Mouse (Mus musculus) embryo, embryonic 9.5 days (tissue): Measurements from ENCODE around the gene Slc7a11.

Source experiments
- DNase-seq: peaks from one replicate; pipeline ENCODE4 v3.0.0-alpha.2; 2017; ENCODE audit errors: extremely low spot score

Slc7a11 gene

DNA sequence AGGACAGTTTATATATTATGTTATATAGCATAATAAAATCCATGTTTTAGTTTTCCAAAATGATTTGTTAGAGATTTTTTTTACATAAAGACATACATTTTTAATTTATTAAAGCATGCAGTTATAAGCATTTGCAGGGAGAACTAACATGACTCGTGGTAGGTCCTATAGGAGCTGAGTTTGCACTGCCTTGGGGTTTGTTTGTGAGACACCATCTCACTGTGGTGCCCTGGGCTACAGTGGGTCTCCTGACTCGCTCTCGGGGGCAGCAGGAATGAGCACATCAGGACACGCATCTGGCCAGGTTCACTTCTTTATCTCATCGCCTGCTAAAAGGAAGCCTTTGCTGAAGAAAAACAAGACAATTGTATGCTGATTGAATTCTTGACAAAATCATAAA lies 257.0 kb downstream of the Slc7a11 start:
- no peak for DNase-seq

DNA sequence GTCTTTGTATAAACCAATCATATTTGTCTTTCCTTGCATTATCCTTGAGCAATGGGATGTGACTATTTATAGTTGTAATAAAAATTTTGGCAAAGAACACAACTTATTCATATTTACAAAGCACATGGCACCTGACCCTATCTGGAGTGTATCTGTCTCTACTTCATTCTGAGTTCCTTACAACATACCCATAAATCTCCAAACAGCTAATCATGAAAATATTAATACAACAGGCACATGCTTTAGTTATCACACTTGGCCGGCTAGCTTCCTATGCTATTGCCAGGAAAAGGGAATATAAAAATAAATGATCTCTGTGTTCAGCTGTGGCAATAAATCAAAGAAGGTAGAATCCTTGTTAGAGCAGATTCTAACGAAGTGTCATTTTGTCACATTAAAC lies 257.5 kb downstream of the Slc7a11 start:
- no peak for DNase-seq

DNA sequence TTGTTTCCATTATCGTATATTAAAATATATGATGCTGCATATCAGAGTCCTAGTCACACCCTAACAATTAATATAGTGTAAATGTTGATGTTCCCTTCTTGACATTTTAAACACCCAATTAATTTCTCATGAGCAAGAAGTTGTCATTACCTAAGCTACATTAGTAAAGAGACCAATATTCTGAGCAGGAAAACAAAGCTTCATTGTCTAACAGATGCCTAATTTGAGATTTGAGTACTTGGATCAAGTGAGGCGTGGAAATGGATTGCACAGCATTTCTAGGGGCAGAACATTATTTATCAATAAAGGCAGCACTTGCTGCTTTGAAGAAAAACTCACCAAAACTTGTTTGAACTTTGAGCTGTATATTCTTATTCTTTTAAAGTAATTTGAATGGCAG lies 282.7 kb downstream of the Slc7a11 start:
- no peak for DNase-seq

GRCm38 (mm10) chr3:50144144-50144543 lies 299.3 kb downstream of the Slc7a11 start:
- DNase-seq, result no peak

DNA sequence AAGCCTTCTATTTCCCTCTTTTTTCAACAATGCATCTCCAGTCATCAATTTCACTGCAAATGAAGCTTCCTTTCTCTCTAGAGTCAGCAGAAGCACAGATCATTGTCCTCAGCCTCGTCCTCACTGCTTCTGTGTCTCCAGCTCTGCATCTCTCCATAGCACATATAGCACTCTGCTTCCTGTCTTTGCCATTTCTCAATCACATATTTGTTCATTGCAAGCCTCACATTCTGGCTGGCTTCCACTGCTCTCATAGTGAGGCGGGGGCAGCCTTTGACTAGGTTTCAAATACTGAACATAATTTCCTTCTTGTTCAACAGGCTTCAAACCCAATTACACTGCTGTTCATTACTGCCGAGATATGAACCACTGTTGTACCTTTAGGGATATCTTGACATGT lies 305.1 kb downstream of the Slc7a11 start:
- no peak for DNase-seq

- no peak for DNase-seq
These were observed 311.2 kb downstream of the Slc7a11 start for GRCm38 (mm10) chr3:50132204-50132603.

DNA sequence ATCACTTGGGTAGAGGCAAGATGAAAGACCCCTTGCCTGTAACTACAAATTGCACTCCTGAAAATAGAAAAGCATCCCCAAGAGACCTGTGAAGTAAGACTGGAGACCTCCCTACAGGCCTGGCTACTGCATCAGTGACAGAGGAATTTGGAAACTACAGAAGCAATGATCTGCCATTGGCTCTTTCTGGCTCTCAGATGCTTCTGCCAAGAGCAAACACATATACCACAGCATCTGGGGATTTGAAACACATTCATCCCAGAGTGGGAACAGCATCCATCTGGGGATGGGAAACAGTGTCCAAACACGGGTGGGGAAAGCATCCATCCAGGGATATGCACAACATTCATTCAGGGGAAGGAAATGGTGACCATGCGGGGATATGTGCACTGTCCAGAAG lies 313.1 kb downstream of the Slc7a11 start:
- DNase-seq, result no peak

GRCm38 (mm10) chr3:50121001-50121400 lies 322.4 kb downstream of the Slc7a11 start:
- no peak for DNase-seq

GRCm38 (mm10) chr3:50116266-50116665 lies 327.1 kb downstream of the Slc7a11 start:
- no peak for DNase-seq

DNA sequence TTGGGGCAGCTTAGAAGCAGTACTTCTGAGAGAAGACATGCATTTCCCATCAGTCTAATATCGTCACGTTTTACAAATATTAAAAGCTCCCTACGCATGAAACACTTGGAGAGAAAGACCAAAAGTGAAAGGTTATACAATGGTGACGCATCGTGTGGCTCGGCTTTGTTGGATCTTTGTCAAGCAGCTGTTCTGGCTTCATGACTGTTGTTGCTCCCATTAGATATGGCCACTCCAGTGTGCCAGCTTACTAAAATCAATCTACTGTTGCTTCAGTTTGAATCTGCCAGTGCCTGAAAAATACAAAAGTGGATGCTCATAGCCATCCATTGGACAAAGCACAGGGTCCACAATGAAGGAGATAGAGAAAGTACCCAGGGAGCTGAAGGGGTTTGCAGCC lies 337.9 kb downstream of the Slc7a11 start:
- DNase-seq, result no peak

GRCm38 (mm10) chr3:50094404-50095092 lies 348.9 kb downstream of the Slc7a11 start:
- DNase-seq, result no peak

DNA sequence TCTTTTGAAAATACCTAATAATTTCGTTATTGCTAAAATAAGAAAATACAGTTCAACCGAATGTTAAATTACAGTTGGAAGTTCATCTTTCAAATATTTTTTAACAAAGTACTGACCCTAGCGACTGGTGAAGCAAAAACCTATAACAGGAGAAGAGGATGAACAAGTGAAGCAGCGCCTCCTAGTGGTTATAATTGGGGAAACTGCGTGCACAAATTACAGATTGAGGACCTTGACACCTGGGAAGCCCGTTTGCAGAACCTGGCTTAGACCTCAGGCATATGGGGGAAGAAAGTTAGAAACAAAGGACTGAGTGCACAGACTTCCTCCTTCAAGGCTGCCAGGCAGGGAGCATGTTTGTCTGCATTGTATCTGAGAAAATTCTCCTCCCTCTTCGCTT lies 366.4 kb downstream of the Slc7a11 start:
- peak; percentile 74 for DNase-seq

DNA sequence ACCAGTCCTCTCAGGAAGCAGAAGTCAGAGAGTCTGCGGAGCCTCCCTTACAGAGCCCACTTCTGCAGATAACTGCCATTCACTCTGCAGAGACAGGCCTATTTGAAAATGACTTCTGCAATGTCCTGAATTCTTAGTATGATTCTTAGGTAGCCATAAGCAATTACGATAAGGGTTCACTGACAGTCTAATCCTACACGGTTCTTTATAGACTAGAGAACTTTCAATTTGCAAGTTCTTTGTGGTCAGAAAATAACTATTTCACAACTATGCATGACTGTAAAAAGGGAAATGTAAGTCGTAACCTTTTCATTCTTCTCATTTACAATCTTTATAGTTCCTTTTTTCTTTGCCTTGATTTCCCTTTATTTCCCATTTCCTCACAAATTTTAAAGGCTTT lies 380.0 kb downstream of the Slc7a11 start:
- no peak for DNase-seq

GRCm38 (mm10) chr3:50044666-50045065 lies 398.7 kb downstream of the Slc7a11 start:
- no peak for DNase-seq

- no peak for DNase-seq
These were observed 399.3 kb downstream of the Slc7a11 start for GRCm38 (mm10) chr3:50044160-50044559.

GRCm38 (mm10) chr3:50041141-50041540 lies 402.3 kb downstream of the Slc7a11 start:
- DNase-seq, result no peak

- DNase-seq, result no peak
These were observed 407.4 kb downstream of the Slc7a11 start for GRCm38 (mm10) chr3:50035875-50036528.

DNA sequence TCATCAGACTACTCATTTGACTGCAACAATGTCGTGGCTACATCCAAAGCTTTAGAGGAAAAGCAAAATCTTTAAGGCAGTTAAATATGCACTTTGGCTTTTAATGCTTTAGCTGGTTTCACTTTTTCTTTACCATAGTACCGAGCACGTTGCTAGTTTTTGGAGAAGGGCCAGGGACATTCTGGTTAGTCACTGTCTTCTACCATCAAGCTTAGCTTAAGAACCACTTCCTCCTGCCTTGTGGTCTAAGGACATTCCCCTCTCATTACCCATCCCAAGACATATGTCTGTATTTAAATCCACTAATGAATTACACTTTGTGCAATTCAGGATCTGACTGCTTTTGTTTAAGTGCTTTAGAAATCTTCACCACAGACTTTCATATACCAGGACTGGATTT lies 410.1 kb downstream of the Slc7a11 start:
- no peak for DNase-seq

GRCm38 (mm10) chr3:50026039-50026438 lies 417.4 kb downstream of the Slc7a11 start:
- DNase-seq, result no peak

- no peak for DNase-seq
These were observed 429.0 kb downstream of the Slc7a11 start for GRCm38 (mm10) chr3:50014396-50014795.

DNA sequence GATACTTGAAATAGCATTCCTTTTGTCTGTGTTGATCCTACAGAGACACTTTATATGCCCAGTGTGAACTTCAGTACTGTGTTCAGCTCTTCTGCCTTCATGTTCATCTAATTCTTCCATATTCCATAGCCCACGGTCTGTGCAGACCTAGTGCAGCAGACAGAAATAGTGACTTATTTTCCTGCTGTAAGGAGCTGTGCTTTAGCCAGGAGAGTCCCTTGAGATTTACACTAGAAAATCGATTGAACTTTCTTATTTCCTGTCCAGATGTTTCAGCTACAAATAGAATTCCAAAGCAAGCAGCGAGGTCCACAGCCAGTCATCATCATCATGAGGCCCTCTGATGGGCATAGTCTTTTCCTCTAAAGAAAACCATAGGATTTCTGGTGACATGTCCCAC lies 431.4 kb downstream of the Slc7a11 start:
- no peak for DNase-seq

GRCm38 (mm10) chr3:50003970-50004683 lies 439.3 kb downstream of the Slc7a11 start:
- no peak for DNase-seq

- DNase-seq, result no peak
These were observed 441.3 kb downstream of the Slc7a11 start for GRCm38 (mm10) chr3:50002067-50002466.
